Mouse (Mus musculus): Measurements from ENCODE around the gene Fam71e1. TPM values are rescaled to one million over a fixed set of nuclear protein-coding genes. Genes with fewer than 3 reads are reported as not detected.

Fam71e1 gene
- polyA plus RNA-seq, 1 experiment from 2014 or later: 24.9 TPM

- Histone ChIP-seq H3K9me3 (ENCODE audit: control insufficient read depth, low read length) (no peaks in the 10 kb centered on the region), H3K4me2 (ENCODE audit: low read depth, low read length) (no peak overlapping the region), H3K4me3 (ENCODE audit: low read depth, low read length) (no peak overlapping the region), H3K36me3 (ENCODE audit: control insufficient read depth, insufficient read depth, low read length) (peaks cover 42% of the 10 kb centered on the region), H3K9ac (replicated peaks; ENCODE audit: low read depth, low read length) (no peak overlapping the region), H3K27me3 (ENCODE audit: control insufficient read depth, insufficient read depth, low read length) (no peaks in the 10 kb centered on the region), H3K4me1 (ENCODE audit: control insufficient read depth, insufficient read depth, low read length) (peaks cover 23% of the 10 kb centered on the region), H3K27ac (ENCODE audit: low read depth, low read length) (no peak overlapping the region)
- ATAC-seq (ENCODE audit: low read depth): no peak
- 85% methylated on average over 10 of the region's 10 CpGs for WGBS
These were observed 32.7 kb upstream of the Fam71e1 start for GRCm38 (mm10) chr7:44463556-44464225.

GRCm38 (mm10) chr7:44464511-44464910 is 31.9 kb upstream of the Fam71e1 start:
- no peak overlapping the region for H3K9ac ChIP-seq (replicated peaks; ENCODE audit: low read depth, low read length)
- no peak for ATAC-seq (ENCODE audit: low read depth)
- H3K4me2 ChIP-seq (ENCODE audit: low read depth, low read length): no peak overlapping the region
- no peaks in the 10 kb centered on the region for H3K27me3 ChIP-seq (ENCODE audit: control insufficient read depth, insufficient read depth, low read length)
- H3K4me3 ChIP-seq (ENCODE audit: low read depth, low read length): no peak overlapping the region
- H3K4me1 ChIP-seq (ENCODE audit: control insufficient read depth, insufficient read depth, low read length): peaks cover 28% of the 10 kb centered on the region
- 5% methylated on average over 4 of the region's 4 CpGs for WGBS
- no peaks in the 10 kb centered on the region for H3K9me3 ChIP-seq (ENCODE audit: control insufficient read depth, low read length)
- H3K27ac ChIP-seq (ENCODE audit: low read depth, low read length): peak overlapping the region; percentile 60; the same call in 1 of the 2 replicates
- peaks cover 42% of the 10 kb centered on the region for H3K36me3 ChIP-seq (ENCODE audit: control insufficient read depth, insufficient read depth, low read length)

GRCm38 (mm10) chr7:44465111-44465510 is 31.3 kb upstream of the Fam71e1 start, which contains the start of gene Aspdh:
Aspdh (plus strand) TSS chr7:44465391.
- Histone ChIP-seq H3K9me3 (ENCODE audit: control insufficient read depth, low read length) (no peaks in the 10 kb centered on the region), H3K27ac (ENCODE audit: low read depth, low read length) (peak within 1 kb of the TSS; percentile 60), H3K4me2 (ENCODE audit: low read depth, low read length) (no peak within 1 kb of the TSS), H3K27me3 (ENCODE audit: control insufficient read depth, insufficient read depth, low read length) (no peaks in the 10 kb centered on the region), H3K36me3 (ENCODE audit: control insufficient read depth, insufficient read depth, low read length) (peaks cover 40% of the 10 kb centered on the region), H3K9ac (replicated peaks; ENCODE audit: low read depth, low read length) (no peak within 1 kb of the TSS), H3K4me1 (ENCODE audit: control insufficient read depth, insufficient read depth, low read length) (peaks cover 28% of the 10 kb centered on the region), H3K4me3 (ENCODE audit: low read depth, low read length) (no peak within 1 kb of the TSS)
- WGBS: 53% methylated on average over 2 of the region's 2 CpGs
- ATAC-seq (ENCODE audit: low read depth): no peak

GRCm38 (mm10) chr7:44466006-44466887 is 30.1 kb upstream of the Fam71e1 start:
- Histone ChIP-seq H3K4me3 (ENCODE audit: low read depth, low read length) (no peak overlapping the region), H3K27me3 (ENCODE audit: control insufficient read depth, insufficient read depth, low read length) (no peaks in the 10 kb centered on the region), H3K36me3 (ENCODE audit: control insufficient read depth, insufficient read depth, low read length) (peaks cover 29% of the 10 kb centered on the region), H3K9ac (replicated peaks; ENCODE audit: low read depth, low read length) (no peak overlapping the region), H3K27ac (ENCODE audit: low read depth, low read length) (no peak overlapping the region; the same call in 1 of the 2 replicates), H3K9me3 (ENCODE audit: control insufficient read depth, low read length) (no peaks in the 10 kb centered on the region), H3K4me1 (ENCODE audit: control insufficient read depth, insufficient read depth, low read length) (peaks cover 28% of the 10 kb centered on the region), H3K4me2 (ENCODE audit: low read depth, low read length) (no peak overlapping the region)
- no peak for ATAC-seq (ENCODE audit: low read depth)
- WGBS: 83% methylated on average over 10 of the region's 10 CpGs

- Histone ChIP-seq H3K4me2 (ENCODE audit: low read depth, low read length) (peak overlapping the region; percentile 12; the same call in 1 of the 2 replicates), H3K4me3 (ENCODE audit: low read depth, low read length) (no peak overlapping the region), H3K36me3 (ENCODE audit: control insufficient read depth, insufficient read depth, low read length) (peaks cover 22% of the 10 kb centered on the region), H3K4me1 (ENCODE audit: control insufficient read depth, insufficient read depth, low read length) (peaks cover 28% of the 10 kb centered on the region), H3K9ac (replicated peaks; ENCODE audit: low read depth, low read length) (0 out of 2 replicates have a peak overlapping the region, but pooled peaks have one; percentile 11), H3K9me3 (ENCODE audit: control insufficient read depth, low read length) (no peaks in the 10 kb centered on the region), H3K27me3 (ENCODE audit: control insufficient read depth, insufficient read depth, low read length) (no peaks in the 10 kb centered on the region), H3K27ac (ENCODE audit: low read depth, low read length) (peak overlapping the region; percentile 89)
- WGBS: 81% methylated on average over 16 of the region's 16 CpGs
- 0 out of 2 replicates have a peak, but pooled peaks have one; percentile 1 for ATAC-seq (ENCODE audit: low read depth)
These were observed 29.5 kb upstream of the Fam71e1 start for GRCm38 (mm10) chr7:44466888-44467311.

GRCm38 (mm10) chr7:44467811-44468411 is 28.5 kb upstream of the Fam71e1 start, which contains the start of gene Josd2:
Josd2 (plus strand) TSS chr7:44467980.
- WGBS: under 1% methylated on average over 42 of the region's 42 CpGs
- Histone ChIP-seq H3K27ac (ENCODE audit: low read depth, low read length) (peak within 1 kb of the TSS; percentile 89), H3K9ac (replicated peaks; ENCODE audit: low read depth, low read length) (peak within 1 kb of the TSS; percentile 57), H3K4me3 (ENCODE audit: low read depth, low read length) (peak within 1 kb of the TSS; percentile 49), H3K4me1 (ENCODE audit: control insufficient read depth, insufficient read depth, low read length) (peaks cover 23% of the 10 kb centered on the region), H3K4me2 (ENCODE audit: low read depth, low read length) (peak within 1 kb of the TSS; percentile 73), H3K27me3 (ENCODE audit: control insufficient read depth, insufficient read depth, low read length) (no peaks in the 10 kb centered on the region), H3K9me3 (ENCODE audit: control insufficient read depth, low read length) (no peaks in the 10 kb centered on the region), H3K36me3 (ENCODE audit: control insufficient read depth, insufficient read depth, low read length) (peaks cover 12% of the 10 kb centered on the region)
- peak; percentile 93 for ATAC-seq (ENCODE audit: low read depth)

GRCm38 (mm10) chr7:44468644-44469285 is 27.6 kb upstream of the Fam71e1 start:
- Histone ChIP-seq H3K4me2 (ENCODE audit: low read depth, low read length) (peak overlapping the region; percentile 73), H3K36me3 (ENCODE audit: control insufficient read depth, insufficient read depth, low read length) (peaks cover 3% of the 10 kb centered on the region; the same call in 1 of the 2 replicates), H3K27ac (ENCODE audit: low read depth, low read length) (peak overlapping the region; percentile 89), H3K4me3 (ENCODE audit: low read depth, low read length) (peak overlapping the region; percentile 49), H3K9me3 (ENCODE audit: control insufficient read depth, low read length) (no peaks in the 10 kb centered on the region), H3K9ac (replicated peaks; ENCODE audit: low read depth, low read length) (peak overlapping the region; percentile 57), H3K4me1 (ENCODE audit: control insufficient read depth, insufficient read depth, low read length) (peaks cover 21% of the 10 kb centered on the region), H3K27me3 (ENCODE audit: control insufficient read depth, insufficient read depth, low read length) (no peaks in the 10 kb centered on the region)
- 66% methylated on average over 15 of the region's 15 CpGs for WGBS
- ATAC-seq (ENCODE audit: low read depth): no peak
